Mouse (Mus musculus) G1E (cell line): ENCODE measurements around the gene Pim3. TPM values are rescaled to one million over a fixed set of nuclear protein-coding genes. Genes with fewer than 3 reads are reported as not detected.

Source experiments
- ATAC-seq: 2 replicates; pipeline ENCODE4 v1.8.0; 2016; ENCODE audit warnings: mild to moderate bottlenecking; ENCODE audit not compliant: insufficient number of reproducible peaks, poor library complexity, low FRiP score, severe bottlenecking; ENCODE audit errors: extremely low read depth
- DNase-seq: peaks from one replicate; pipeline ENCODE4 v3.0.0; 2012; ENCODE audit warnings: low spot score
- H3K27me3 ChIP-seq: 2 replicates; pipeline ENCODE4 v1.6.1; 2012; ENCODE audit warnings: mild to moderate bottlenecking, low read length, inconsistent platforms; ENCODE audit not compliant: insufficient read depth
- H3K36me3 ChIP-seq: replicated peaks from 2 replicates; pipeline ENCODE3; 2012; ENCODE audit warnings: mild to moderate bottlenecking, inconsistent platforms
- H3K4me1 ChIP-seq: 2 replicates; pipeline ENCODE4 v1.6.1; 2012; ENCODE audit warnings: low read depth, low read length, inconsistent platforms, mixed read lengths; ENCODE audit not compliant: insufficient read depth
- H3K4me3 ChIP-seq: 2 replicates; pipeline ENCODE4 v1.5.1; 2012; ENCODE audit warnings: low read depth, mild to moderate bottlenecking, inconsistent platforms, low read length, moderate library complexity, mixed read lengths
- H3K9me3 ChIP-seq: replicated peaks from 2 replicates; pipeline ENCODE4 v1.6.1; 2012; ENCODE audit warnings: inconsistent platforms
- CTCF ChIP-seq: IDR thresholded peaks from 2 replicates; pipeline ENCODE4 v1.5.1; 2012; ENCODE audit warnings: low read depth, low read length, inconsistent platforms, mixed read lengths
- GATA1 ChIP-seq: IDR thresholded peaks from 2 replicates; pipeline ENCODE4 v1.6.1; 2012; ENCODE audit warnings: borderline replicate concordance, low read length, inconsistent platforms, mixed read lengths
- GATA2 ChIP-seq: IDR thresholded peaks from 2 replicates; pipeline ENCODE4 v1.6.1; 2012; ENCODE audit warnings: low read depth, low read length, inconsistent platforms, borderline replicate concordance
- POLR2AphosphoS5 ChIP-seq: IDR thresholded peaks from 2 replicates; pipeline ENCODE4 v1.6.1; 2012; ENCODE audit warnings: low read depth, low read length, inconsistent platforms; ENCODE audit not compliant: insufficient replicate concordance
- TAL1 ChIP-seq: conservative IDR thresholded peaks from 2 replicates; pipeline ENCODE4 v1.6.1; 2012; ENCODE audit warnings: low read depth, low read length, inconsistent platforms, mixed read lengths
- polyA plus RNA-seq: library from polyadenylated mRNA; stranded (reverse); fragments of >175 nt; gene quantifications from 2 replicates; pipeline ENCODE4 v1.2.3, GENCODE M21; 2012
- total RNA-seq, 2 experiments: library from RNA; stranded (forward) in 1 of 2; stranded (reverse) in 1 of 2; fragments of 200-1000 nt in 1 of 2; fragments of >200 nt in 1 of 2; fragmentation: Nextera tagmentation in 1 of 2; gene quantifications; 2 replicates each; pipeline ENCODE4 v1.2.3; 2014 to 2017

The Pim3 gene
- total and polyA plus RNA-seq, 3 experiments: 3.4 to 6.8 (median 5.3) TPM

- Histone ChIP-seq H3K9me3 (no peaks in the 10 kb centered on the region), H3K27me3 (peaks cover 20% of the 10 kb centered on the region; the same call in 1 of the 2 replicates), H3K4me1 (no peaks in the 10 kb centered on the region), H3K4me3 (no peak overlapping the region), H3K36me3 (no peaks in the 10 kb centered on the region)
- no peak for TF ChIP-seq POLR2AphosphoS5
- no peak for TF ChIP-seq CTCF
- no peak for TF ChIP-seq TAL1
- no peak for TF ChIP-seq GATA2
- no peak for TF ChIP-seq GATA1
- DNase-seq (no peak), ATAC-seq (no peak)
Observed at GRCm38 (mm10) chr15:88882851-88883250, 20.9 kb downstream of the Pim3 start.

GRCm38 (mm10) chr15:88883342-88883741 is 21.4 kb downstream of the Pim3 start:
- H3K27me3 ChIP-seq: peaks cover 20% of the 10 kb centered on the region
- ATAC-seq: no peak

DNA sequence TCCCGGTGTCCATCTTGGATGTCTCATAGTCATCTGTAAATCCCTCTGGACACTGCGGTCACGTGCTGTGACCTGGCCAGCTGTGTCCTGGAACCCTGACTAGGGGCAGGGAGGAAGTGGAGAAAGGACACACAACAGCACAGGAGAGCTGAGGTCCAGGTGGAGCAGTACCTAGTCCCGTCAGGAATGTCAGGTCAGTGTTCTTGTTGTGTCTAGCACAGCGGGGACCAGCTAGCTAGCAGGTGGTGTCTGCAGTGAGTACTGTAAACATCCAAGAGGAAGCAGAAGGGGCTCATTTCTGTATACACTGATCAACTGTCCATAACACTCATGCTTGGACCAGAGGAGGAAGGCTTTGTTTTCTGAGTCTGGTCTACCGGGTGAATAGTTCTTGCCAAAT is 23.4 kb downstream of the Pim3 start:
- Histone ChIP-seq H3K4me3 (no peak overlapping the region), H3K36me3 (no peaks in the 10 kb centered on the region), H3K27me3 (peaks cover 32% of the 10 kb centered on the region), H3K9me3 (no peaks in the 10 kb centered on the region), H3K4me1 (no peaks in the 10 kb centered on the region)
- DNase-seq (no peak), ATAC-seq (no peak)
- TF ChIP-seq POLR2AphosphoS5 (no peak), CTCF (no peak), GATA2 (no peak), TAL1 (no peak), GATA1 (no peak)

More at GRCm38 (mm10) chr15:88883342-88883741, 21.4 kb downstream of the Pim3 start:
- no peak overlapping the region for H3K4me3 ChIP-seq
- H3K36me3 ChIP-seq: no peaks in the 10 kb centered on the region
- H3K4me1 ChIP-seq: no peaks in the 10 kb centered on the region
- H3K9me3 ChIP-seq: no peaks in the 10 kb centered on the region
- DNase-seq: no peak
- TF ChIP-seq TAL1 (no peak), POLR2AphosphoS5 (no peak)

DNA sequence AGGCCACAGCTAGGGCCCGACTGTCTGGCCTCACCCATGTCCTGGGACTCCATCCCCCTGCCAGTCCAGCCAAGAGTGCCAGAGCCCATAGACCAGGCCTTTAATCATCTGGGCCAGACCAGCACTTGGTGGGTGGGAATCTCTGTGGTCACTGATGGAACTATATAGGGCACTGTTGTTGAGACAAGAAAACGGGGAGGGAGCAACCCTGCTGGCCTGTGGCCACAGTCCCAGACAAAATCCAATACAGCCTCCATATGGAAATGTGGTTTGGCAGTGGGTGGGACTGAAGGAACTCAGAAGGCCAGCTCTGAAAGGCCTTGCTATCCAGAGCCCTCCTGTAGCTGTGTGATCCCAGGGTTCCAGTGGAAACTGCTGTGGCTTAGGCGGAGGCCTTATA is 27.0 kb downstream of the Pim3 start:
- Histone ChIP-seq H3K4me3 (no peak overlapping the region), H3K9me3 (no peaks in the 10 kb centered on the region), H3K4me1 (peaks cover 10% of the 10 kb centered on the region), H3K27me3 (peaks cover 40% of the 10 kb centered on the region), H3K36me3 (no peaks in the 10 kb centered on the region)
- DNase-seq (no peak), ATAC-seq (no peak)
- TF ChIP-seq CTCF (no peak), GATA1 (no peak), GATA2 (no peak), TAL1 (no peak), POLR2AphosphoS5 (no peak)

- H3K36me3 ChIP-seq: no peaks in the 10 kb centered on the region
- TF ChIP-seq GATA2: no peak
- no peak for TF ChIP-seq POLR2AphosphoS5
- no peak for TF ChIP-seq CTCF
- TF ChIP-seq TAL1: no peak
- TF ChIP-seq GATA1: no peak
- H3K4me3 ChIP-seq: no peak overlapping the region
- no peak for DNase-seq
- ATAC-seq: no peak
- no peaks in the 10 kb centered on the region for H3K9me3 ChIP-seq
- H3K4me1 ChIP-seq: peaks cover 10% of the 10 kb centered on the region
- H3K27me3 ChIP-seq: peaks cover 40% of the 10 kb centered on the region
Observed at GRCm38 (mm10) chr15:88889994-88890393, 28.0 kb downstream of the Pim3 start.

DNA sequence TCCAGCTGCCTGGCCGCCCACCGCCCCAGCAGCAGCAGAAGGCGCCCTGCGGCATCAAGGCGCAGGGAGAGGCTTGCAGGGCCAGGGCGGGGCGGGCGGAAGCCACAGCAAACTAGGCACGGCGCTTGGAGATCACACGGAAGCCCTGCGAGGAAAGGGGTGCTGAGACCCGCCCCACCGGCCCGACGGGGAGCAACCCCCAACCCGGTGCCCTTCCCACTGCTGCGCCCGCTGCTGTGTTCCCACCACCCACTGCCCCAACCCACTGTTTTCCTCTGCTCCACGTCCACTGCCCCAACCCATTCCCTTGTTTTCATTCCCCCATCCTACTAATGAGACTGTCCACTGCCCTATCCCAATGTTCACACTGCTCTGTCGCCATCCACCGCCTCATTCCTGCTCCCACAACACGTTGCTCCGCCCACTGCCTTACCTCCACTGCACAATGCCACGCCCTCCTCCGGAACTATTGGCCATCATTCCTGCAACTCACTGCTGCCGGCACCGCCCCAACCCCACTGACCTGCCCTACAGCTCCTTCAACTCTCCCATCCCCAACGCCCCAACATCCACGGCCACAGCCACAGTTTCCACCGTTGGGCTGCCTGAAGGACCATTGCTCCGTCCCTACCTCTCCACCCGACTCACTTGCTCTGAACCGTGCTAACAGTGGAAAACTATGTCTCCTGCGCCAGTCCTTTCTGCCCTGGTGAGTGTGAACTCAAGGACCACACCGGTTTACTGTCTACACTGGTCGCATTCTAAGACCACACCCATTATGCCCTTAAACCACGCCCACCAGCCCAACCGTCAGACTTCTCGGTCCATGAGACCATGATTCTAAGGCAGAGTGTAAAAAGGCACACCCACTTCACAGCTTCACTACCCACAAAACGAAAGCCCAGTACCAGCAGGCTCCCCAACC is 29.0 kb downstream of the Pim3 start:
- no peaks in the 10 kb centered on the region for H3K9me3 ChIP-seq
- no peak for DNase-seq
- H3K36me3 ChIP-seq: no peaks in the 10 kb centered on the region
- no peak for ATAC-seq
- peak overlapping the region; percentile 24; the same call in 1 of the 2 replicates for H3K4me3 ChIP-seq
- no peak for TF ChIP-seq TAL1
- no peak for TF ChIP-seq GATA1
- TF ChIP-seq GATA2: no peak
- no peak for TF ChIP-seq CTCF
- no peak for TF ChIP-seq POLR2AphosphoS5
- peaks cover 35% of the 10 kb centered on the region for H3K27me3 ChIP-seq
- H3K4me1 ChIP-seq: peaks cover 10% of the 10 kb centered on the region
